Mouse (Mus musculus) G1E (cell line): ENCODE data around the gene Hint1. TPM values are rescaled to one million over a fixed set of nuclear protein-coding genes. Genes with fewer than 3 reads are reported as not detected.

Experiments
- ATAC-seq: 2 replicates; pipeline ENCODE4 v1.8.0; 2016; ENCODE audit warnings: mild to moderate bottlenecking; ENCODE audit not compliant: insufficient number of reproducible peaks, poor library complexity, low FRiP score, severe bottlenecking; ENCODE audit errors: extremely low read depth
- DNase-seq: peaks from one replicate; pipeline ENCODE4 v3.0.0; 2012; ENCODE audit warnings: low spot score
- H3K27me3 ChIP-seq: 2 replicates; pipeline ENCODE4 v1.6.1; 2012; ENCODE audit warnings: mild to moderate bottlenecking, low read length, inconsistent platforms; ENCODE audit not compliant: insufficient read depth
- H3K36me3 ChIP-seq: replicated peaks from 2 replicates; pipeline ENCODE3; 2012; ENCODE audit warnings: mild to moderate bottlenecking, inconsistent platforms
- H3K4me1 ChIP-seq: 2 replicates; pipeline ENCODE4 v1.6.1; 2012; ENCODE audit warnings: low read depth, low read length, inconsistent platforms, mixed read lengths; ENCODE audit not compliant: insufficient read depth
- H3K4me3 ChIP-seq: 2 replicates; pipeline ENCODE4 v1.5.1; 2012; ENCODE audit warnings: low read depth, mild to moderate bottlenecking, inconsistent platforms, low read length, moderate library complexity, mixed read lengths
- H3K9me3 ChIP-seq: replicated peaks from 2 replicates; pipeline ENCODE4 v1.6.1; 2012; ENCODE audit warnings: inconsistent platforms
- CTCF ChIP-seq: IDR thresholded peaks from 2 replicates; pipeline ENCODE4 v1.5.1; 2012; ENCODE audit warnings: low read depth, low read length, inconsistent platforms, mixed read lengths
- GATA1 ChIP-seq: IDR thresholded peaks from 2 replicates; pipeline ENCODE4 v1.6.1; 2012; ENCODE audit warnings: borderline replicate concordance, low read length, inconsistent platforms, mixed read lengths
- GATA2 ChIP-seq: IDR thresholded peaks from 2 replicates; pipeline ENCODE4 v1.6.1; 2012; ENCODE audit warnings: low read depth, low read length, inconsistent platforms, borderline replicate concordance
- POLR2AphosphoS5 ChIP-seq: IDR thresholded peaks from 2 replicates; pipeline ENCODE4 v1.6.1; 2012; ENCODE audit warnings: low read depth, low read length, inconsistent platforms; ENCODE audit not compliant: insufficient replicate concordance
- TAL1 ChIP-seq: conservative IDR thresholded peaks from 2 replicates; pipeline ENCODE4 v1.6.1; 2012; ENCODE audit warnings: low read depth, low read length, inconsistent platforms, mixed read lengths
- polyA plus RNA-seq: library from polyadenylated mRNA; stranded (reverse); fragments of >175 nt; gene quantifications from 2 replicates; pipeline ENCODE4 v1.2.3, GENCODE M21; 2012
- total RNA-seq, 2 experiments: library from RNA; stranded (forward) in 1 of 2; stranded (reverse) in 1 of 2; fragments of 200-1000 nt in 1 of 2; fragments of >200 nt in 1 of 2; fragmentation: Nextera tagmentation in 1 of 2; gene quantifications; 2 replicates each; pipeline ENCODE4 v1.2.3; 2014 to 2017

Gene Hint1
- total and polyA plus RNA-seq, 3 experiments, result 132 to 1,134 (median 406) TPM

GRCm38 (mm10) chr11:54899657-54900056, 33.5 kb downstream of the Hint1 start:
- Histone ChIP-seq H3K9me3 (no peaks in the 10 kb centered on the region), H3K4me1 (no peaks in the 10 kb centered on the region; the same call in 1 of the 2 replicates), H3K4me3 (no peak overlapping the region), H3K27me3 (peaks cover 19% of the 10 kb centered on the region), H3K36me3 (no peaks in the 10 kb centered on the region)
- TF ChIP-seq GATA1, result no peak
- no peak for TF ChIP-seq CTCF
- TF ChIP-seq GATA2, result no peak
- no peak for TF ChIP-seq TAL1
- TF ChIP-seq POLR2AphosphoS5, result no peak
- ATAC-seq, result no peak
- no peak for DNase-seq

DNA sequence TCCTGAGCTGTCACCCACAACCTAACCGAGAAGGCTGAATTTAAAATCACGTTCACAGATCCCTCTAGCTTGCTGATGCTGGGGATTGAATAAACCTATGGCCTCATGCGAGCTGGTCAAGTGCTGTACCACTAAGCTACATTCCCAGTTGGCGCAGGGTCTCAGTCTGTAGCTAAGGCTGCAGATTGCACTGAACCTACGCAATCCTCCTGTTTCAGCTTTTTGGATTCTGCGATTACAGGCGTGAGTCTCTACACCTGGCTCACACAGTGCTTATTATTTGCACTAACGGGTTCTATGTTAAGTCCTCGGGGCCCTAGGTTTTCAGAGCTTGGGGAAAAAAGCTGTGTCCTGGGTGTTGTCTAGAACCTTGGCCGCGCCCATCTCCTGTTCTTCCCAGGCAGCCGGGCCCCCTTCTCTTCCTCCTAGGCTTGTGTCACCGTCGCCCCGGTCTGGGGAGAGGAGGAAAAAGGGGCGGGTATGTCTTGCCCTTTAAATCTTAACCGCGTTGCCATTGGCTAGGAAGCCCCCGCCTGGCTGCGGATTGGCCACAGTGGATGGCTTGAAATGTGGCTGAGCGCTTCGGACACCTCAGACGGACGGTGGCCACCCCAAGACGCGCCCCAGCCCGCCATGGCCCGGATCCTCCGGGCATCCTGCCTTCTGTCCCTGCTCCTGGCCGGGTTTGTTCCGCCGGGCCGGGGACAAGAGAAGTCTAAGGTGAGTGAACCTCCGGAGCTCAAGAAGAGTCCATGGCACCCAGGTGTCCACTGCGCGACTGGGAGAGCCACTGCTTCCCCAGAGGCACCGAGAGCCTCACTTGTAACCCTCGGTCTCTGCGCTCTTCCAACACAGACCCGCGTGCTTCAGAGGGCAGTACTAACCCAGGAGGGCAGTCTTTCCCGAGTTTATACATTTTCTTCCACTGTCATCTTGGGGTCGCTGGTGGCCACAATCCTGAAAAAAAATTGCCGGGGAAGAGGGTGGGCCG, 36.4 kb downstream of the Hint1 start, which contains the start of gene Gpx3:
TSS of gene Gpx3 (plus strand) at position 121 of the 991 bp plus-strand sequence.
- peaks cover 13% of the 10 kb centered on the region for H3K27me3 ChIP-seq
- no peak within 1 kb of the TSS for H3K4me3 ChIP-seq
- ATAC-seq (no peak), DNase-seq (no peak)
- no peaks in the 10 kb centered on the region for H3K36me3 ChIP-seq
- H3K4me1 ChIP-seq, result no peaks in the 10 kb centered on the region; the same call in 1 of the 2 replicates
- TF ChIP-seq CTCF, result no peak
- no peak for TF ChIP-seq GATA1
- no peak for TF ChIP-seq TAL1
- TF ChIP-seq GATA2, result no peak
- no peak for TF ChIP-seq POLR2AphosphoS5
- H3K9me3 ChIP-seq, result no peaks in the 10 kb centered on the region

DNA sequence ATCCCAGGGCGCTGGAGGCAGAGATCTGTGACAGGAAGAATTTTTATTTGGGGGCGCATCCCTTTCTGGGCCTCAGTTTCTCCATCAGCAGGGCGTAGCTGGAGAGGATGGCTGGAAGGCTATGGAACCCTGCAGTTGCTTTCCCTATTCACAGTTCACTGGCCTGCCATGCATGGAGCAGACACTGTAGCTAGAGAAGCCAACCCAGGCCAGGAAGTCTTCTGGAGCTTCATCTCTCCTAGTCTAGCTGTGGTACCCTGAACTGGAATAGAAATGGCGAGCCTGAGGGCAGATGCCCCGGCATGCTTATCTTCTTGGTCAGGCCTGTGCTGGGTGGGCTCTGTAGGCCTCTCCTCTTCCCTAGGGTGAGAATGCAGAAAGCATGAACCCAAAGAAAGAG, 37.2 kb downstream of the Hint1 start:
- TF ChIP-seq GATA2 (no peak), POLR2AphosphoS5 (no peak), CTCF (no peak), TAL1 (no peak), GATA1 (no peak)

DNA sequence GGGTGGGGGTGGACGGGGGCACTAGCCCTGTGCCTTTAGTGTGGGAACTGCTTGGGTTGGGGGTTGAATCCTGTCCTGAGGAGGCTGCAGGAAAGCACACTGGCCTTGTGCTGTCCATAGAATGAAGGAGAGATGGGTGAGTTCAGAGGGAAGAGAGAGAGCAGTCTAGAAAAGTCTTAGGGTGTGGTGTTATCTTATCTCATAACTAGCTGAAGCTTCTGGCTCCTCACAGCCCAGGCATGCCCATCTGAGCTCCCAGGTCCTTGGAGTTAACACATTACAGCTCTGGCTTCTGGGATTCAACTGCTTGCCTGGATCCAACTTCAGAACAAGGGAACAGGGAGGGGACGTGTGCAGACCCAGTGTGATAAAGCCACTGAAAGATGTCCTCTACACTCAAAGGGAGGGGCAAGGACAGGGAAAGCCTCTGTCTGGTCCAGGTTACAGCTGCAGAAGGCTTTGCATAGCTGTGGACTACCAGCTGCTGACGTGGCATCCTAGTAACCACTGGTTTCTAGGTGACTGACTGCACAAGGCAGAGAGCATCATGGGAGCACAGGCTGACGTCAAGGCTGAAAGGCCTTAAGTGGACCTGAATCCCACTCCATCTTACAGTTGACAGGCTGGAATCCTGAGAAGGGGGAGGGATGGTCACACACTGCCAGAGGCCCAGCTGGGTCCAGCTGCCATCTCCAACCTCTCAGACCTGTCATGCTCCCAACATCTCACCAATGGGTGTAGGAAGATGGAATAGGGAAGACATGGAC, 37.9 kb downstream of the Hint1 start:
- no peak for TF ChIP-seq CTCF
- TF ChIP-seq TAL1, result no peak
- TF ChIP-seq GATA1, result no peak
- TF ChIP-seq GATA2, result no peak
- no peak for TF ChIP-seq POLR2AphosphoS5

More for the DNA sequence above, 37.2 kb downstream of the Hint1 start:
- Histone ChIP-seq H3K4me1 (no peaks in the 10 kb centered on the region; the same call in 1 of the 2 replicates), H3K9me3 (no peaks in the 10 kb centered on the region), H3K36me3 (no peaks in the 10 kb centered on the region), H3K4me3 (no peak overlapping the region), H3K27me3 (peaks cover 13% of the 10 kb centered on the region)
- no peak for ATAC-seq
- DNase-seq, result no peak

GRCm38 (mm10) chr11:54905086-54905485, 38.9 kb downstream of the Hint1 start:
- DNase-seq (no peak), ATAC-seq (no peak)
- no peak overlapping the region for H3K4me3 ChIP-seq
- TF ChIP-seq GATA1 (no peak), GATA2 (no peak), TAL1 (no peak), POLR2AphosphoS5 (no peak), CTCF (no peak)
- H3K9me3 ChIP-seq, result no peaks in the 10 kb centered on the region
- no peaks in the 10 kb centered on the region; the same call in 1 of the 2 replicates for H3K4me1 ChIP-seq
- peaks cover 11% of the 10 kb centered on the region for H3K36me3 ChIP-seq
- H3K27me3 ChIP-seq, result peaks cover 7% of the 10 kb centered on the region; the same call in 1 of the 2 replicates

More for the DNA sequence above, 37.9 kb downstream of the Hint1 start:
- no peak for DNase-seq
- ATAC-seq, result no peak
- Histone ChIP-seq H3K36me3 (peaks cover 1% of the 10 kb centered on the region), H3K4me1 (no peaks in the 10 kb centered on the region; the same call in 1 of the 2 replicates), H3K27me3 (peaks cover 13% of the 10 kb centered on the region), H3K4me3 (no peak overlapping the region), H3K9me3 (no peaks in the 10 kb centered on the region)

DNA sequence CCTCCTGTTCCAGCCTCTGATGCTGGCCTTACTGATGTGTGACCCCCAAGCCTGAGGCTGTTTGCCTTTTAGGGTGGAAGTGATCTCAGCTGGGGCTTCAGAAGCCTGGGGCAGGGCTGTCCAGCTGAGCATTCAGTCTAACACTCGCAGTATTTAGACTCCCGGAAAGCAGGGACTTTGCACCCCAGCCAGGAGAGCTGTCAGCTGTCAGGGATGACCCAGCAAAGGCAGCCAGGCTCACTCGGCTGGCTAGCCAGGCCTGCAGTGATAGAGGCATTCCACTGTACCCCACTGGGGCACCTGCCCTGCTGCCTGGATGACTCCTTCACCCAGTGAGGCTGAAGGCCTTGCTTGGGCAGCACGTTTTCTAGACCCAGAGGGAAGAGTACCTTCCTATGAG, 39.7 kb downstream of the Hint1 start:
- peaks cover 19% of the 10 kb centered on the region for H3K36me3 ChIP-seq
- ATAC-seq (no peak), DNase-seq (no peak)
- no peak overlapping the region for H3K4me3 ChIP-seq
- H3K4me1 ChIP-seq, result no peaks in the 10 kb centered on the region; the same call in 1 of the 2 replicates
- no peaks in the 10 kb centered on the region for H3K9me3 ChIP-seq
- H3K27me3 ChIP-seq, result peaks cover 7% of the 10 kb centered on the region; the same call in 1 of the 2 replicates
- TF ChIP-seq TAL1, result no peak
- TF ChIP-seq CTCF, result no peak
- no peak for TF ChIP-seq GATA1
- TF ChIP-seq POLR2AphosphoS5, result no peak
- TF ChIP-seq GATA2, result no peak
